Mouse (Mus musculus): Measurements from ENCODE around the gene Olfr356. TPM values are rescaled to one million over a fixed set of nuclear protein-coding genes. Genes with fewer than 3 reads are reported as not detected.

Olfr356 gene
- not detected for polyA plus RNA-seq (2014; fragmentation: Illumina TruSeq; extraction: RNeasy Lipid Tissue Mini Kit (QIAGEN cat#74804); ENCODE audit: low read depth, low replicate concordance)

GRCm38 (mm10) chr2:36936821-36937220 lies at the start of gene Olfr356:
Olfr356 (plus strand) TSS chr2:36937121.

DNA sequence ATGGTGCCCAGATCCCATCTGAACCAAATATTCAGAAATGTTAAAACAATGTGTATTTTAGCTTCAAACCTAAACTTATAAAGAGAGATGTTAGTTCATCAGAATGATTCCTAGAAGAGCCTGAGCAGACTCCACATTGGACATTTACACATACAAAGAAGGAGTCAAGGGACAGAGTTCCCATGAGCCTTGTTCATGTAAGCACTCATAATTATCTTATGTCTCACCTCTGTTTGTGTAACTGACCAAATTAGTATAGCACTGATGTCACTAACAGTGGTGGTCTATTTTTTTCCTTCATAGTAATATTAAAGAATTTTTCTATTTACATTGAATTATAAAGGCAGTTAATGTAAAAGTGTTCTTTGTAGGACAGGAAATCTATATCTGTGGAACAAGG lies 44.1 kb upstream of the Olfr356 start, which contains the start of gene Olfr353:
Gene Olfr353, minus strand, starts transcription at position 101 of the 400 bp plus-strand sequence.

DNA sequence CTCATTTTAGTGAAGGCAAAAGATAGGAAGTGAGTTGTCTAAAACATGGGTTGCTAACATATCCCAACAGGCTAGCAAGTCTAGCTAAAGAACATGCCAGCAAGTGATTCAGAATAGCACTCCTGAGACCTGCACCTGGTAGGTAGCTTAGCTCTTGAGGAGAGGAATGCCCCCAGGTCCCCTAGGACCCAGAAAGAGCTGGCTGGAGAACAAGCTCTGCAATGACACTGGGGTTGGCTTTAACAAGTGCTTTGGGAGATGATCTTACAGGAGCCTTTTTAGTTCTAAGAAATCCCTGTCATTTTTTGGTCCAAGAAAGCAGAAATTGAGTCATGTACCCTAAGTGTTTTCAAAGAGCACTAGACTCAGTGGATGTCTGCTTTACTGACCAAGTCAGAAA lies 31.5 kb upstream of the Olfr356 start, which contains the start of gene Olfr354:
Gene Olfr354, plus strand, starts transcription at position 301 of the 400 bp plus-strand sequence.

DNA sequence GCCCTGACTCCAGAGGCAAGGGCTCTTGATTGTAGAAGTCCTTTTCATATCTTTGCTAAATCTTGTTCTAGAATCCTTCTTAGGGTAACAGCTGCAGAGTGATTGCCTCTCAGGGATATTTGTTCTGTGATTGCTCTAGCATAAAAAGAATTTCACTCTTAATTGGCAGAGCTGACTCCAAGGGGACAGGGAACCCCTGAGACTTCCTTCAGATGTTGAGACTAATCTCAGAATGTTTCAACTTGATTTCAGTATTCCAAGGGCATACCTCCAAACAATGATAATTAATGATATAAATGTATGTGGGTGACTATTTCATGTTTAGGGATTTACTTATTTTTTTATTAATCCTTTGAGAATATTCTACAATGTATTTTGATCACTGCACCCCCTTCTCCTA lies 8.1 kb upstream of the Olfr356 start, which contains the start of gene Olfr355:
Gene Olfr355, minus strand, starts transcription at position 101 of the 400 bp plus-strand sequence.

Other genes with a start within 250 kb of the Olfr356 start
- not detected for gene Olfr347, start 205.2 kb upstream of the Olfr356 start, polyA plus RNA-seq (2014; fragmentation: Illumina TruSeq; extraction: RNeasy Lipid Tissue Mini Kit (QIAGEN cat#74804); ENCODE audit: low read depth, low replicate concordance)
- not detected for gene Olfr348, start 152.8 kb upstream of the Olfr356 start, polyA plus RNA-seq (2014; fragmentation: Illumina TruSeq; extraction: RNeasy Lipid Tissue Mini Kit (QIAGEN cat#74804); ENCODE audit: low read depth, low replicate concordance)
- gene Olfr50, start 146.6 kb upstream of the Olfr356 start, polyA plus RNA-seq (2014; fragmentation: Illumina TruSeq; extraction: RNeasy Lipid Tissue Mini Kit (QIAGEN cat#74804); ENCODE audit: low read depth, low replicate concordance), result not detected
- gene Olfr3, start 120.1 kb upstream of the Olfr356 start, polyA plus RNA-seq (2014; fragmentation: Illumina TruSeq; extraction: RNeasy Lipid Tissue Mini Kit (QIAGEN cat#74804); ENCODE audit: low read depth, low replicate concordance), result not detected
- gene Olfr350, start 90.8 kb upstream of the Olfr356 start, polyA plus RNA-seq (2014; fragmentation: Illumina TruSeq; extraction: RNeasy Lipid Tissue Mini Kit (QIAGEN cat#74804); ENCODE audit: low read depth, low replicate concordance), result not detected
- not detected for gene Olfr351, start 74.5 kb upstream of the Olfr356 start, polyA plus RNA-seq (2014; fragmentation: Illumina TruSeq; extraction: RNeasy Lipid Tissue Mini Kit (QIAGEN cat#74804); ENCODE audit: low read depth, low replicate concordance)
- not detected for gene Olfr352, start 68.7 kb upstream of the Olfr356 start, polyA plus RNA-seq (2014; fragmentation: Illumina TruSeq; extraction: RNeasy Lipid Tissue Mini Kit (QIAGEN cat#74804); ENCODE audit: low read depth, low replicate concordance)
- not detected for gene Olfr353, start 44.2 kb upstream of the Olfr356 start, polyA plus RNA-seq (2014; fragmentation: Illumina TruSeq; extraction: RNeasy Lipid Tissue Mini Kit (QIAGEN cat#74804); ENCODE audit: low read depth, low replicate concordance)
- not detected for gene Olfr354, start 31.4 kb upstream of the Olfr356 start, polyA plus RNA-seq (2014; fragmentation: Illumina TruSeq; extraction: RNeasy Lipid Tissue Mini Kit (QIAGEN cat#74804); ENCODE audit: low read depth, low replicate concordance)
- gene Olfr355, start 8.2 kb upstream of the Olfr356 start, polyA plus RNA-seq (2014; fragmentation: Illumina TruSeq; extraction: RNeasy Lipid Tissue Mini Kit (QIAGEN cat#74804); ENCODE audit: low read depth, low replicate concordance), result not detected
- gene Olfr357, start 56.7 kb downstream of the Olfr356 start, polyA plus RNA-seq (2014; fragmentation: Illumina TruSeq; extraction: RNeasy Lipid Tissue Mini Kit (QIAGEN cat#74804); ENCODE audit: low read depth, low replicate concordance), result not detected
- gene Olfr358, start 72.2 kb downstream of the Olfr356 start, polyA plus RNA-seq (2014; fragmentation: Illumina TruSeq; extraction: RNeasy Lipid Tissue Mini Kit (QIAGEN cat#74804); ENCODE audit: low read depth, low replicate concordance), result not detected
- not detected for gene Olfr360, start 128.6 kb downstream of the Olfr356 start, polyA plus RNA-seq (2014; fragmentation: Illumina TruSeq; extraction: RNeasy Lipid Tissue Mini Kit (QIAGEN cat#74804); ENCODE audit: low read depth, low replicate concordance)
- not detected for gene Olfr361, start 152.2 kb downstream of the Olfr356 start, polyA plus RNA-seq (2014; fragmentation: Illumina TruSeq; extraction: RNeasy Lipid Tissue Mini Kit (QIAGEN cat#74804); ENCODE audit: low read depth, low replicate concordance)
- not detected for gene Olfr362, start 180.8 kb downstream of the Olfr356 start, polyA plus RNA-seq (2014; fragmentation: Illumina TruSeq; extraction: RNeasy Lipid Tissue Mini Kit (QIAGEN cat#74804); ENCODE audit: low read depth, low replicate concordance)
- not detected for gene Olfr364-ps1, start 202.2 kb downstream of the Olfr356 start, polyA plus RNA-seq (2014; fragmentation: Illumina TruSeq; extraction: RNeasy Lipid Tissue Mini Kit (QIAGEN cat#74804); ENCODE audit: low read depth, low replicate concordance)

Measured in adipose tissue, adult 10 weeks (tissue).